Mouse (Mus musculus): ENCODE results near the gene Zfp219. TPM values are rescaled to one million over a fixed set of nuclear protein-coding genes. Genes with fewer than 3 reads are reported as not detected.
"Not testable (repeated sequence)": the region's sequence is repeated elsewhere in the genome, so short reads cannot be mapped to it uniquely, and the experiment has no call there.

Zfp219 gene
- 253 and 269 TPM in 2 replicates for polyA plus RNA-seq (2012; rRNA removed)

DNA sequence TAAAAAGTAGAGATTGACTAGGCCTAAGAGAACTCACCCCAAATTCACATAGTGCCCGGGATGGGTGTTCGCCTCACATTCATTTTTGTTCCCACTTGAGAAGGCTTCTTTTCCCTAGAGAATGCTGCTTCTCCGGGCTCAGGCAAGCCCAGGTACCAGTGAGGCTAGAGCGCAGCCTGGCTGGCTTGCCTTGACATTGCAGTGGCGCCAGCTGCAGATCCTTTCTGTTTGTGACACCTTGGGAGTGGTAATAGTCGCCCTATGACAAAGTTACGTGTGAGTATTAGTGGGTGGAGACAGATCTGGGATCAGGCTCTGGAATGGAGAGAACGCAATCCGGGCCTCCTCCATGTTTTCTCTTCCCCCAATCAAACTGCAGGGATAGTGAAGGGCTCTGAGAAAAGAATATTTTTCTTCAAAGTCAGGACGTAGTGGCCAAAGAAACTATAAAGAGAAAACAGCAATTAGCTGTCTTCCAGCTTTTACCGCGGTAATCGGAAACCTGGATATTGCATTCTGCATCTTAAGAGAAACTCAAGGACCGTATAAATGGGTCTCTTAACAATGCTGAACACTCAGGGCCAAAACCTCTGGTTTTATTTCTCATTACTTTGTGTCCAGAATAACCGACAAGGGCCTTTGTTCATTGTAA, at the start of gene Zfp219:
Gene Zfp219, minus strand, starts transcription at position 248 of the 652 bp plus-strand sequence.
- no peaks in the 10 kb centered on the region for H3K36me3 ChIP-seq (ENCODE audit: control insufficient read depth, insufficient read depth, low read length)
- 25% methylated on average over 15 of the region's 15 CpGs for WGBS

GRCm38 (mm10) chr14:52066135-52066534, 45.6 kb upstream of the Zfp219 start:
- 74% methylated on average over 4 of the region's 4 CpGs for WGBS
- Histone ChIP-seq H3K36me3 (ENCODE audit: control insufficient read depth, insufficient read depth, low read length) (no peaks in the 10 kb centered on the region; the same call in 1 of the 2 replicates), H3K27ac (ENCODE audit: control insufficient read depth, insufficient read depth, low read length) (no peak overlapping the region), H3K27me3 (ENCODE audit: control insufficient read depth, insufficient read depth, low read length) (no peaks in the 10 kb centered on the region), H3K4me1 (replicated peaks; ENCODE audit: control insufficient read depth, insufficient read depth, low read length) (no peaks in the 10 kb centered on the region), H3K4me3 (ENCODE audit: control insufficient read depth, insufficient read depth, low read length) (no peak overlapping the region)
- no peak for DNase-seq
- no peak for TF ChIP-seq CTCF (IDR thresholded peaks at IDR 0.05; ENCODE audit: borderline replicate concordance, control insufficient read depth, extremely low read depth, insufficient read depth, low read length, poor library complexity)
- no peak for TF ChIP-seq POLR2A (IDR thresholded peaks at IDR 0.05; ENCODE audit: control insufficient read depth, extremely low read depth, insufficient read depth, low read length, poor library complexity)

More for the DNA sequence above, at the start of gene Zfp219:
- Histone ChIP-seq H3K4me1 (replicated peaks; ENCODE audit: control insufficient read depth, insufficient read depth, low read length) (peaks cover 25% of the 10 kb centered on the region), H3K4me3 (ENCODE audit: control insufficient read depth, insufficient read depth, low read length) (peak within 1 kb of the TSS; percentile 71), H3K27ac (ENCODE audit: control insufficient read depth, insufficient read depth, low read length) (peak within 1 kb of the TSS; percentile 91), H3K27me3 (ENCODE audit: control insufficient read depth, insufficient read depth, low read length) (no peaks in the 10 kb centered on the region)
- DNase-seq, result peak; percentile 77
- TF ChIP-seq POLR2A (IDR thresholded peaks at IDR 0.05; ENCODE audit: control insufficient read depth, extremely low read depth, insufficient read depth, low read length, poor library complexity) (no peak), CTCF (IDR thresholded peaks at IDR 0.05; ENCODE audit: borderline replicate concordance, control insufficient read depth, extremely low read depth, insufficient read depth, low read length, poor library complexity) (peak; percentile 67; the same call in 1 of the 2 replicates)

DNA sequence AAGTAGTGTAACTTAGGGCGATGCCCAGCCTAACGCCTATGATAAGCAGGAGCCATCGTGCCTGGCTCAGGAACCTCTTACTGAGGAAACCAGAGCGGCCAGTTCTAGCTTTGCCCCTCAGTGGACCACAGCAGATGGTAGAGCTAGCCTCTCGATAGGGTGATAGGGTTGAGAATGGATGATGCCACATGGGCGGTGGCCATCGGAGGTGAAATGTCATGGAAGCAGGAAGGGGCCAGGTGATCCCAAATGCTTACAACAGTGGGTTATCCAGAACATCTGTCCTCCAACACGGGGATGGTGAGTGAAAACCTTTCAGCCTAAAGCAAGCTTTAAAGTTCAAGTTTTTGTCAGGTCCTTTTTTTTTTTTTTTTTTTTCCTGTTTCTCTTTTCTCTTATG, 41.3 kb upstream of the Zfp219 start:
- 90% methylated on average over 8 of the region's 8 CpGs for WGBS
- DNase-seq, result no peak
- Histone ChIP-seq H3K4me1 (replicated peaks; ENCODE audit: control insufficient read depth, insufficient read depth, low read length) (no peaks in the 10 kb centered on the region), H3K36me3 (ENCODE audit: control insufficient read depth, insufficient read depth, low read length) (no peaks in the 10 kb centered on the region), H3K27me3 (ENCODE audit: control insufficient read depth, insufficient read depth, low read length) (no peaks in the 10 kb centered on the region), H3K4me3 (ENCODE audit: control insufficient read depth, insufficient read depth, low read length) (no peak overlapping the region), H3K27ac (ENCODE audit: control insufficient read depth, insufficient read depth, low read length) (no peak overlapping the region)
- TF ChIP-seq POLR2A (IDR thresholded peaks at IDR 0.05; ENCODE audit: control insufficient read depth, extremely low read depth, insufficient read depth, low read length, poor library complexity) (no peak), CTCF (IDR thresholded peaks at IDR 0.05; ENCODE audit: borderline replicate concordance, control insufficient read depth, extremely low read depth, insufficient read depth, low read length, poor library complexity) (no peak)

DNA sequence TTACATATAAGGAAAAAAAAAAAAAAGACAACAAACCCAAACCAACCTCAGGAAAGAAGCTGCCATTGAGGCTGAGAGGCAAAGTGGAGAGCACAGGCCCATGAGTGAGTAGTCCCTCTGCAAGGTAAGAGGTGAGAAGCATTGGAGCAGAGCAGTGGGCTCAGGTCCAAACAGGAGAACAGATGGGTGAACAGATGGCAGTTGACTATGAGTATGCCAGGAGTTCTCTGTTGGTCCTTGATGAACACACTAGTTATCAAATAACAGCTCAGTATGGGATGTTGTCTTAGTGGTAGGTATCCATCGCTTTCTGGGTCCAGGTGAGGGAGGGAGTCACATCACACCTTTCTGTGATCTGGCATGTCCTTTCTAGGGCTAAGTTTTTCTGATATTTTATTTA, 40.3 kb upstream of the Zfp219 start:
- DNase-seq, result no peak
- WGBS, result 94% methylated on average over 1 of the region's 1 CpGs
- Histone ChIP-seq H3K27ac (ENCODE audit: control insufficient read depth, insufficient read depth, low read length) (no peak overlapping the region), H3K4me1 (replicated peaks; ENCODE audit: control insufficient read depth, insufficient read depth, low read length) (no peaks in the 10 kb centered on the region), H3K27me3 (ENCODE audit: control insufficient read depth, insufficient read depth, low read length) (no peaks in the 10 kb centered on the region), H3K4me3 (ENCODE audit: control insufficient read depth, insufficient read depth, low read length) (no peak overlapping the region), H3K36me3 (ENCODE audit: control insufficient read depth, insufficient read depth, low read length) (no peaks in the 10 kb centered on the region)
- TF ChIP-seq POLR2A (IDR thresholded peaks at IDR 0.05; ENCODE audit: control insufficient read depth, extremely low read depth, insufficient read depth, low read length, poor library complexity), result no peak

DNA sequence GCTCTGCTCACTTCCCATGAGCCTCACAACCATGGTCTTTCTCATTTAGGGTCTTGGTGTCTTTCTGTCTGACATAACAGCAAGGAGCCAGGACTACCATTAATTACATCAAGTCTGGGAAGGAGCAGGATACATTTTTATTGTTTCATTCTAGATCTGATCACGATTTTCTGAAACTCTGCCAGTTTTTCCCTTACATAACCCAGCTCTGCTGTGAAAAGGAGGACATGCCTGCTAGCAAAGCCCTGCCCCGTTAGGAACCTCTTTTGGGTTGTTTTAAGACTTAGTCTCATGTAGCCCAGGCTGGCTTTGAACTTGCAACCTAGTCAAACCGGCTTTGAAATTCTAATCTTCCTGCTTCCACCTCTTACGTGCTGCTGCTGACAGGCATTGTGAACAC, 39.4 kb upstream of the Zfp219 start:
- no peaks in the 10 kb centered on the region for H3K4me1 ChIP-seq (replicated peaks; ENCODE audit: control insufficient read depth, insufficient read depth, low read length)
- WGBS, result 77% methylated on average over 4 of the region's 4 CpGs
- H3K4me3 ChIP-seq (ENCODE audit: control insufficient read depth, insufficient read depth, low read length), result no peak overlapping the region
- no peak for DNase-seq
- TF ChIP-seq CTCF (IDR thresholded peaks at IDR 0.05; ENCODE audit: borderline replicate concordance, control insufficient read depth, extremely low read depth, insufficient read depth, low read length, poor library complexity) (no peak), POLR2A (IDR thresholded peaks at IDR 0.05; ENCODE audit: control insufficient read depth, extremely low read depth, insufficient read depth, low read length, poor library complexity) (no peak)
- no peaks in the 10 kb centered on the region for H3K36me3 ChIP-seq (ENCODE audit: control insufficient read depth, insufficient read depth, low read length)
- H3K27me3 ChIP-seq (ENCODE audit: control insufficient read depth, insufficient read depth, low read length), result no peaks in the 10 kb centered on the region
- no peak overlapping the region for H3K27ac ChIP-seq (ENCODE audit: control insufficient read depth, insufficient read depth, low read length)

DNA sequence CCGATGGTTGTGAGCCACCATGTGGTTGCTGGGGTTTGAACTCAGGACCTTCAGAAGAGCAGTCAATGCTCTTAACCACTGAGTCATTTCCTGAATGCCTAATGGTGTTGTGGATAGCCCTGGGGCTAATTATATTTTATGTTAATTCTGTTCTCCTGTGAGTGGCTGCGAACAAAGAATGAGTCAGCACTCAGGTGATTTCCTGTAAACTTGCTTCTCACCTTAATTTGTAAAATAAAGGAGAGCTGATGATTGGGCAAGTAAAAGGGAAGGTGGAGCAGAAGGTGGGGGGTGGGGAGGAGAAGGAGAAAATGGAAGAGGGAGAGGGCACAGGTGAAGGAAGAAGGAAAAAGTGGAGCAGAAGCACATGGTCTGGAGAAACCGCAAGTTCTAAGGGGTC, 32.2 kb upstream of the Zfp219 start:
- H3K4me1 ChIP-seq (replicated peaks; ENCODE audit: control insufficient read depth, insufficient read depth, low read length); DNase-seq; H3K27me3 ChIP-seq (ENCODE audit: control insufficient read depth, insufficient read depth, low read length); H3K27ac ChIP-seq (ENCODE audit: control insufficient read depth, insufficient read depth, low read length); H3K36me3 ChIP-seq (ENCODE audit: control insufficient read depth, insufficient read depth, low read length); H3K4me3 ChIP-seq (ENCODE audit: control insufficient read depth, insufficient read depth, low read length): not testable (repeated sequence)
- 76% methylated on average over 3 of the region's 3 CpGs for WGBS

DNA sequence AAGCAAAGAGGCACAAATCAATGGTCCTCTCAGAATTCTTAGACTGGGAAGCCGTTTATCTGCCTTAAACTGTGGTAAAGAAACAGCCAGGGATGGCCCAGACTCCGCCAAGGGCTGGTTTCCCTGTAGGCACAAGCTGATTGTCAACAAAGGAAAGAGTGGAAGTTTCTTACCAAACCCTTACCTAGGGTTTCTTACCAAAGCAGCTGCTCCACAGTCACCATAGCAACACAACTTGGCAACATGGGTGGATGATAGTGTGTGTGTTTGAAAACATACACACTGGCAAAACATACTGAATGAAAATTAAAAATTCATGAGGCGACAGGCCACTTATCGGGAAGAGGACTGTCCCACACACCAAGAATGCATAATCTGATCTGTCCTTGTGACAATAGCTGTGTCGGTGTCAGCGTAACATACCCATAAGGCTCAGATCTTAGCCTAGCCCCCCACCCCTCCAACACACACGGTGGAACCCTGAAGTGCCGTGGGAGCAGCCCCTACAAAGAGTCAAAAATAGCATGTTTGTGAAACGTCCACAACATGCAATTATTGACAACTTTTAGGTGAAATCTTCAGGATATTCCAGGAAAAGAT, 25.5 kb upstream of the Zfp219 start:
- no peaks in the 10 kb centered on the region for H3K36me3 ChIP-seq (ENCODE audit: control insufficient read depth, insufficient read depth, low read length)
- no peak for DNase-seq
- H3K4me3 ChIP-seq (ENCODE audit: control insufficient read depth, insufficient read depth, low read length), result no peak overlapping the region
- 92% methylated on average over 9 of the region's 9 CpGs for whole genome bisulfite sequencing
- no peak overlapping the region for H3K27ac ChIP-seq (ENCODE audit: control insufficient read depth, insufficient read depth, low read length)
- no peaks in the 10 kb centered on the region for H3K27me3 ChIP-seq (ENCODE audit: control insufficient read depth, insufficient read depth, low read length)
- no peaks in the 10 kb centered on the region for H3K4me1 ChIP-seq (replicated peaks; ENCODE audit: control insufficient read depth, insufficient read depth, low read length)
- TF ChIP-seq CTCF (IDR thresholded peaks at IDR 0.05; ENCODE audit: borderline replicate concordance, control insufficient read depth, extremely low read depth, insufficient read depth, low read length, poor library complexity), result no peak
- no peak for TF ChIP-seq POLR2A (IDR thresholded peaks at IDR 0.05; ENCODE audit: control insufficient read depth, extremely low read depth, insufficient read depth, low read length, poor library complexity)
